Mouse (Mus musculus) stomach, embryonic 14.5 days (tissue): ENCODE measurements around the gene Iqcf6. TPM values are rescaled to one million over a fixed set of nuclear protein-coding genes. Genes with fewer than 3 reads are reported as not detected.
A peak's percentile ranks its signal among the peaks of the same experiment; 100 is the strongest.

Source experiments
- ATAC-seq: fragments of 200-750 bp; cut with Nextera tagmentation; 2 replicates; pipeline ENCODE4 v1.8.0; 2017; ENCODE audit warnings: low read depth, moderate TSS enrichment; ENCODE audit not compliant: insufficient number of reproducible peaks, insufficient read depth, low FRiP score
- H3K27ac ChIP-seq: fragments of 300-500 bp; sonication (generic); 2 replicates; pipeline ENCODE4 v1.5.1; 2014; ENCODE audit warnings: mild to moderate bottlenecking, low read length, moderate library complexity, mixed read lengths
- H3K27me3 ChIP-seq: fragments of 300-500 bp; sonication (generic); 2 replicates; pipeline ENCODE4 v1.6.1; 2014; ENCODE audit warnings: low read length, control low read depth, mixed read lengths; ENCODE audit not compliant: control insufficient read depth, insufficient read depth
- H3K36me3 ChIP-seq: fragments of 300-500 bp; sonication (generic); 2 replicates; pipeline ENCODE4 v1.6.1; 2014; ENCODE audit warnings: mild to moderate bottlenecking, control low read depth, low read length, moderate library complexity, mixed read lengths; ENCODE audit not compliant: control insufficient read depth, insufficient read depth
- H3K4me1 ChIP-seq: fragments of 300-500 bp; sonication (generic); 2 replicates; pipeline ENCODE4 v1.6.1; 2014; ENCODE audit warnings: low read length, control low read depth, mixed read lengths; ENCODE audit not compliant: control insufficient read depth, insufficient read depth
- H3K4me2 ChIP-seq: fragments of 300-500 bp; sonication (generic); replicated peaks from 2 replicates; pipeline ENCODE4 v1.6.1; 2014; ENCODE audit warnings: low read depth, low read length, control low read depth
- H3K4me3 ChIP-seq: fragments of 300-500 bp; sonication (generic); 2 replicates; pipeline ENCODE4 v1.5.1; 2014; ENCODE audit warnings: low read depth, low read length, control low read depth
- H3K9ac ChIP-seq: fragments of 300-500 bp; sonication (generic); replicated peaks from 2 replicates; pipeline ENCODE4 v1.6.1; 2014; ENCODE audit warnings: low read depth, mild to moderate bottlenecking, control low read depth, low read length, moderate library complexity, mixed read lengths
- H3K9me3 ChIP-seq: fragments of 300-500 bp; sonication (generic); 2 replicates; pipeline ENCODE4 v1.6.1; 2016; ENCODE audit warnings: low read depth, low read length, control low read depth; ENCODE audit not compliant: control insufficient read depth
- WGBS: fragments of 180-500 bp; shearing (Covaris S2); extraction: QIAGEN DNeasy Blood & Tissue Kit; methylation state at CpG from one replicate; pipeline ENCODE4 v1.1.7; 2014; 5-methylcytosine and 5-hydroxymethylcytosine counted together
- polyA plus RNA-seq: library from polyadenylated mRNA; unstranded; fragments of >200 nt; fragmentation: Nextera tagmentation; extraction: Ambion mirVana; gene quantifications from 2 replicates; pipeline ENCODE4 v1.2.1, GENCODE M21; 2014

Gene Iqcf6
- polyA plus RNA-seq, 1 experiment from 2014 or later = not detected

DNA sequence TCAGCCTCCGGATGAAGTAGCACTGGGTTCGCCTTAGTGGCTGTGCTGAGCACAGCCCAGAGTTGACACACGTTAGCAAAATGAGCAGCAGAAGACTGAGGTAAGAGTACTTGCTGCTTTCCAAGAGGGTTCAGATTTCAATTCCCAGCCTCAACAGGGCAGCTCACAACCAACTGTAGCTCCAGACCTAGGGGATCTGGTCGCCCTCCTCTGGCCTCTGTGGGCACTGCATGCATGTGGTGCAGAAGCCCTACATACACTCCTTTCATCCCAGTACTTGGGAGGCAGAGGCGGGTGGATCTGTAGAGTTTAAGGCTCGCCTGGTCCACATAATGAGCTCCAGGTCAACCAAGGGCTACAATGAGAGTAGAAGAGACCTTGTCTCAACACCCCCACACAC is 17.4 kb downstream of the Iqcf6 start:
- H3K9me3 ChIP-seq = no peaks in the 10 kb centered on the region
- H3K27me3 ChIP-seq = no peaks in the 10 kb centered on the region
- H3K36me3 ChIP-seq = no peaks in the 10 kb centered on the region
- H3K4me2 ChIP-seq = no peak overlapping the region
- H3K4me1 ChIP-seq = no peaks in the 10 kb centered on the region
- ATAC-seq = no peak
- H3K4me3 ChIP-seq = no peak overlapping the region
- H3K27ac ChIP-seq = no peak overlapping the region
- H3K9ac ChIP-seq = no peak overlapping the region
- WGBS = 64% methylated on average over 6 of the region's 6 CpGs

DNA sequence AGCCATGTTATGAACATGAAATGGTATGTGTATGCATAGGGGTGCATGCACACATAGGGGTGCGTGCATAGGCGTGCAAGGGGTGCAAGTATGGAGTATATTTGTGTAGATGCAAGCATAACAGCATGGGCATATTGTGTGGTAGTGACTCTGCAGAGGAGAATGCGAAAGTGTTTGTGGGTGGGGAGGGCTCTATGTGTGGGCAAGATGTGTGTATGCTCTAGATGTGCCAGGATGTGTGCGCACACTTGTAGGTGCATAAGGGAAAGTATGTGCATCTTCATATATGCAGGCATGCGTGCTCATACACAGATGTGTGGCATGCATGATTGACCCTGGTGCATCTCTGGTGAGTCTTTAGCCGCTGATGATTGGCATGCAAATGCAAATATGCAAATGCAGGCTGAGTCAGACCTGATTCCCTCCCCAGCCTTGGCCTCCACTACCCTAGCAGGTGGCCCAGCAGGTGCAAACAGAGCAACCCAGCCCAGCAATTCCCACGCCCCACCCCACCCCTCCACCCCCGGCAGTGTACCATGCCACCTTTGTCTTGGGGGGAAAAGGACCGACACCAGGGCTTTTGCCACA is 19.4 kb downstream of the Iqcf6 start:
- Histone ChIP-seq H3K9me3 (no peaks in the 10 kb centered on the region), H3K4me3 (no peak overlapping the region), H3K36me3 (no peaks in the 10 kb centered on the region), H3K27me3 (no peaks in the 10 kb centered on the region), H3K4me2 (no peak overlapping the region), H3K4me1 (no peaks in the 10 kb centered on the region), H3K27ac (no peak overlapping the region), H3K9ac (no peak overlapping the region)
- ATAC-seq = no peak
- WGBS = 79% methylated on average over 9 of the region's 9 CpGs

DNA sequence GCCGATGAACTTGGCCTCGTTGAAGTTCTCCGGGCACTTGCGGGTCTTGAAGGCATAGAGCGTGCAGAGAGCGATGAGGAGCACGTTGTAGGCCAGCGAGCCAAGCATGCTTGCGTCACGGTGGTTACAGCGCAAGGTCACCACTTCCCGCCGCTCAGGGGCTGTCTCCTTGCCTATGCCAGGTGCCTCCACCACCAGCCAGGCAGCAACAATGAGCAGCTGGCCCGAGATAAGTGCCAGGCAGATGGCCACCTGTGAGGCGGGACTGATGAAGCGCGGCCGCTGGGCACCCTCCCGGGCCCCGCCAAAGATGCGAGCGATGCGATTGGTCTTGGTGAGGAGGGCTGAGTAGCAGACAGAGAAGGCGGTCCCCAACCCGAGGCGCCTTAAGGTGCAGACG is 20.8 kb downstream of the Iqcf6 start:
- no peak overlapping the region for H3K4me2 ChIP-seq
- no peak overlapping the region for H3K27ac ChIP-seq
- H3K4me3 ChIP-seq = no peak overlapping the region
- no peaks in the 10 kb centered on the region for H3K27me3 ChIP-seq
- no peak for ATAC-seq
- H3K4me1 ChIP-seq = no peaks in the 10 kb centered on the region
- 58% methylated on average over 27 of the region's 27 CpGs for WGBS
- no peaks in the 10 kb centered on the region for H3K36me3 ChIP-seq
- no peaks in the 10 kb centered on the region for H3K9me3 ChIP-seq
- no peak overlapping the region for H3K9ac ChIP-seq

DNA sequence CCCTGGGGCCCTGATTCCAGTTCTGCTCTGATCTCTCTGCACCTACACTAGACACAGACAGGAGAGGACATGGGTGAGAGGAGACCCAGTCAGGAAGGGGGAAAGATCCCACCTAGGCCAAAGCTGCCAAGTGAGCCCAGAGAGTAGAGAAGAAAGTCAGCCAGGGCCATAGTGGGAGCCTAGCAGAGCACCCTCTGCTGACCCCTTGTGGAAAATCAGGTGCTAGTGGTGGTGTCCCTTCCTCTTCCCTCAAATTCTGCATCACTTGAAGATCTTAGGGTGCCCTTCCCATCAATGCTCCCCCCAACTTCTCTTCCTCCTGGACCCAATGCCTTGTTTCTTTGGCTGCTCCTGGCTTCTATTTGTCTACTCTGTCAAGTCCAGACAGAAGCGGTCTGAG is 26.3 kb downstream of the Iqcf6 start:
- Histone ChIP-seq H3K4me3 (no peak overlapping the region), H3K36me3 (no peaks in the 10 kb centered on the region), H3K27me3 (peaks cover 9% of the 10 kb centered on the region; the same call in 1 of the 2 replicates), H3K27ac (no peak overlapping the region), H3K9me3 (no peaks in the 10 kb centered on the region), H3K4me1 (no peaks in the 10 kb centered on the region), H3K9ac (no peak overlapping the region), H3K4me2 (no peak overlapping the region)
- no peak for ATAC-seq
- WGBS = 48% methylated on average over 1 of the region's 1 CpGs

DNA sequence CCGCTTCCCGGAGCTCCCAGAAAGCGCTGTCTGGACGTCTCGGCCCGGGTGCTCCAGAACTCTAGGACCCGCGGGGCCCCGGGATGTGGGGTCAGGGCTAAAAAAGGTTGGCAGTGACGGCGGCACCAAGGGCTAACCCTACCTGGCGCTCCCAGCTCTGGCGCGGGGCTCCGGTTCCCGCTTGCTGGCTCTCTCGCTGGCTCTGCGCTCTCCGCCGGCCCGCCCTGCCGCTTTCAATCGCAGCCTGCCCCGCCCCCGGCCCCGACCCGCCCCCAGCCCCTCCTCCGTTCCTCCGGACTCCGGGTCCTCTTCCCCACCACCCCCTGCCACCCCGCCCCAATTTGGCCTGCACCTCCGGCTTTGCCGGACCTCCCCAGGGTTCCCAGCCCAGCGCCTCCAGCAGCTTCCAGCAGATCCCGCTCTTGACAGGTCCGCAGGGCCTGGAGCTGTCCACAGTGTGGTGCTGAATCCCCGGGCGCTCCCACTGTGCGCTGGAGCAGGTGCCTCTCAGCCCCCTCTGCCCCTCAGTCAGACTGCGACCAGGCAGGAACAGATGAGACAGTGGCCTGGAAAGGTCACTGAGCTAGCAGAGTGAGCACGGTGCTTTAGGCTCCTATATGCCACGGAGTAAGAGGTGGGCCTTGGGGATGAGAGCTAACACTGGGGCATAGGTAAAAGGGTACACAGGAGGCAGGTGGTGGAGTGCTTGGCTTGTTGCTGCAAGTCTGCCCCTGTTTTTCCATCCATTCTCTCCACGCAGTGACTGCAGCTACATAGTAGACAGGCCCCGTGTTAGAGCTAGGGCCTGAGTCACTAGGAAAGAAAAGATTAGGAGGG is 29.7 kb downstream of the Iqcf6 start, which contains the start of gene Grm2:
Gene Grm2 (minus strand): TSS at position 199 of the 837 bp plus-strand sequence.
- H3K9me3 ChIP-seq = no peaks in the 10 kb centered on the region
- peak; percentile 77; the same call in 1 of the 2 replicates for ATAC-seq
- WGBS = under 1% methylated on average over 39 of the region's 44 CpGs
- H3K27me3 ChIP-seq = peaks cover 9% of the 10 kb centered on the region; the same call in 1 of the 2 replicates
- H3K9ac ChIP-seq = no peak within 1 kb of the TSS
- no peak within 1 kb of the TSS for H3K27ac ChIP-seq
- peak within 1 kb of the TSS; percentile 30 for H3K4me3 ChIP-seq
- H3K4me2 ChIP-seq = peak within 1 kb of the TSS; percentile 57
- H3K36me3 ChIP-seq = peaks cover 17% of the 10 kb centered on the region; the same call in 1 of the 2 replicates
- no peaks in the 10 kb centered on the region for H3K4me1 ChIP-seq

DNA sequence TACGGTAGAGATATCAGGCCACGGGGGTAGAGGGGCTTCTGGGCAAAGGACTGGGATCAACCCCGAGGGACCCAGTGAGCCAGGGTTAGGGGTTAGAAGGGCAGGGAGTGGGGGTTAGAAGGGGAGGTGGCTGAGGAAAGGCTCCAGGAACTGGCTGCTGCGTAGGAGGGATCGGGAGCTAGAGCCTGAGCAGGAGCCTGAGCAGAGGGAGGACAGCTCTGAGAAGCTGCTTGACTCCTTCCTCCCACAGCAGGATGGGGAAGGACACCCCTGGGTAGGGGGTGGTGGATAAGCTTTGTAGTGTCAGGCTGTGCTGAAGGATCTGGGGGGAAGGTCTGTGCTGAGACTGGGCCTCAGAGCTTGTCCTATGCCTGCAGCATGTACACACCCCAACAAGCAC is 30.4 kb downstream of the Iqcf6 start:
- H3K4me3 ChIP-seq = no peak overlapping the region
- no peak overlapping the region for H3K27ac ChIP-seq
- no peaks in the 10 kb centered on the region for H3K4me1 ChIP-seq
- H3K27me3 ChIP-seq = peaks cover 9% of the 10 kb centered on the region; the same call in 1 of the 2 replicates
- H3K9me3 ChIP-seq = no peaks in the 10 kb centered on the region
- H3K36me3 ChIP-seq = peaks cover 19% of the 10 kb centered on the region; the same call in 1 of the 2 replicates
- 44% methylated on average over 5 of the region's 5 CpGs for WGBS
- H3K9ac ChIP-seq = no peak overlapping the region
- no peak for ATAC-seq
- H3K4me2 ChIP-seq = no peak overlapping the region

DNA sequence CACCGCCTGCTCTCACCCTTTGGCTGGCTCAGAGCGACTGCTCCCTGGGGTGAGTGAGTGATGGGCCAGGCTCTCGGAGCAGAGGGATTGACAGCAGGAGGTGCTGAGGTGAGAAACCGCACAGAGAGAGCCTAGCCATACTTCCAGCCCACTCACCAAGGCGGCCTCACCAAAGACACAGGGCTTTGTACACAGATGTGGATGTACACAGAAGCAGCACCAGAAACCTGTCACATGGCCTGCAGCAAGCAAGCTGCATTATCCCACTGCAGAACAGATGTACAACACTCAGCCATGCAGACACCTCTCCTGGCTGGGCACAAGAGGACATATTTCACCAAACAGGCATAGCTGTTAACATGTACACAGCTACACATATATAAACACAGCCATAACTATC is 31.2 kb downstream of the Iqcf6 start:
- 34% methylated on average over 5 of the region's 5 CpGs for WGBS
- Histone ChIP-seq H3K4me1 (no peaks in the 10 kb centered on the region), H3K4me3 (no peak overlapping the region), H3K9ac (no peak overlapping the region), H3K4me2 (no peak overlapping the region), H3K36me3 (peaks cover 22% of the 10 kb centered on the region; the same call in 1 of the 2 replicates), H3K9me3 (no peaks in the 10 kb centered on the region), H3K27me3 (peaks cover 9% of the 10 kb centered on the region; the same call in 1 of the 2 replicates), H3K27ac (no peak overlapping the region)
- ATAC-seq = no peak

DNA sequence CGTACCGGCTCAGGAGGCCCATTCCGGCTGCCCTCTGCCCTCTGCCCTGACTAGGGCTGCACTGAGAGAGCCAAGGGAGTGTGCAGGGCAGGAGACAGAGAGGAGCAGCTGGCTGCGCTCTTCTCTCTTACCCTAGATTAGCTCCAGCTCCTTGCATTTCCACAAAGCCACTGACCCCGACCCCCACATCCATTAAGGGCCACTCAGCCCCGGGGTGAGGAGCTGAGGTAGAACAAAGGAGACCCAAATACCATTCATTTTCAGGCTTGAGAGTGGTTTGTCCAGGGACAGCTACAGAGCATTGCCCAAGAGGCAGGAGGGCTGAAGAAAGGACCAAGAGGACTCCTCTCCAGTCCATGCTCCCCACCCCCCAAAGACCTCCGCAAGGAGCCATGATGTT is 33.1 kb downstream of the Iqcf6 start:
- Histone ChIP-seq H3K4me3 (no peak overlapping the region), H3K27ac (no peak overlapping the region), H3K36me3 (peaks cover 22% of the 10 kb centered on the region; the same call in 1 of the 2 replicates), H3K27me3 (peaks cover 6% of the 10 kb centered on the region; the same call in 1 of the 2 replicates), H3K9ac (no peak overlapping the region), H3K4me2 (no peak overlapping the region), H3K4me1 (no peaks in the 10 kb centered on the region), H3K9me3 (no peaks in the 10 kb centered on the region)
- WGBS = 72% methylated on average over 7 of the region's 7 CpGs
- ATAC-seq = no peak
